Mouse (Mus musculus): ENCODE data around the gene Ifngr1.

DNA sequence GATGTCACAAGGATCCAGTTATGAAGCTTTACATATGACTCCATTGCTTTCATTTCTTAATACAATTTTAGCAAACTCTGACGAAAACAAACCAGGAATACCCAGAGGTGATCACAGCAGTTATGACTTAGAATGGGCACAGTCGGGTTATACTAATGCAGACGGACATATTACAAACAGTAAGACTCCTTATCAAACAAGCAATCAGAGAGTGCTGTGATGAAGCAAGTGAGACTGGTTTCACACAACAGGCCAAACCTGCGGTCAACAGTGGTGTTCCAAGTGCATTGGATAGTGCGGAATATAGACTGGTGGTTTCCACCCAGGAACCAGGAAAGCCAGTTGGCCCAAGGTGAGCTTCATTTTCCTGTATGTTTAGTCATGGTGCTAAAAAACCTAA, 47.1 kb downstream of the Ifngr1 start:
- TF ChIP-seq MAX (IDR thresholded peaks at IDR 0.05; ENCODE audit: low read depth) (no peak), TCF12 (IDR thresholded peaks at IDR 0.05; ENCODE audit: insufficient read depth, poor library complexity, severe bottlenecking) (no peak), USF1 (IDR thresholded peaks at IDR 0.05; ENCODE audit: low read depth) (no peak), E2F4 (IDR thresholded peaks at IDR 0.05; ENCODE audit: insufficient read depth) (no peak), POLR2AphosphoS2 (IDR thresholded peaks at IDR 0.05; ENCODE audit: insufficient read length, low read depth) (no peak), MYOG (IDR thresholded peaks at IDR 0.05; ENCODE audit: control insufficient read depth in 1 of 3, insufficient read depth in 1 of 3, insufficient read length in 2 of 3, low read depth in 2 of 3) (no peak), TCF3 (IDR thresholded peaks at IDR 0.05; ENCODE audit: insufficient read length, low read depth) (no peak), POLR2A (IDR thresholded peaks at IDR 0.05; ENCODE audit: insufficient read length, low read depth) (no peak), CEBPB (IDR thresholded peaks at IDR 0.05; ENCODE audit: insufficient read depth, poor library complexity, severe bottlenecking) (no peak), SRF (IDR thresholded peaks at IDR 0.05; ENCODE audit: control insufficient read depth, insufficient read length, low read depth) (no peak)
